Mouse (Mus musculus) layer of hippocampus, postnatal 14 days (tissue): Measurements from ENCODE around the gene Wtip. TPM values are rescaled to one million over a fixed set of nuclear protein-coding genes. Genes with fewer than 3 reads are reported as not detected.
A peak's percentile ranks its signal among the peaks of the same experiment; 100 is the strongest.
"Not testable (repeated sequence)": the region's sequence is repeated elsewhere in the genome, so short reads cannot be mapped to it uniquely, and the experiment has no call there.

Source experiments
- DNase-seq, 2 experiments: peaks; one replicate each; pipeline ENCODE4 v3.0.0; 2021 to 2022; ENCODE audit warnings: low spot score in 2 of 2, mixed read lengths in 1 of 2
- long read RNA-seq, 2 experiments: library from polyadenylated mRNA; stranded (forward); transcript quantifications; one replicate each; pipeline ENCODE4 v2.0.0; 2021
- total RNA-seq, 2 experiments: library from RNA; stranded (reverse); gene quantifications; 2 replicates each; pipeline ENCODE4 v1.2.3; 2021

The Wtip gene
- 10 to 100 TPM; 13.1 to 14.1 TPM for total RNA-seq
- long read RNA-seq, experiment 1, transcript Wtip-201 (8 exons, 1,962 nt): major isoform, 11 of 12 reads
- long read RNA-seq, experiment 1, partial matches to known transcripts: 0 of 12 reads
- long read RNA-seq, experiment 1, other reads (novel, unspliced or antisense): 1 of 12 reads
- long read RNA-seq, experiment 2, transcript Wtip-201 (8 exons, 1,962 nt): major isoform, 12 of 14 reads
- long read RNA-seq, experiment 2, partial matches to known transcripts: 0 of 14 reads
- long read RNA-seq, experiment 2, other reads (novel, unspliced or antisense): 2 of 14 reads

DNA sequence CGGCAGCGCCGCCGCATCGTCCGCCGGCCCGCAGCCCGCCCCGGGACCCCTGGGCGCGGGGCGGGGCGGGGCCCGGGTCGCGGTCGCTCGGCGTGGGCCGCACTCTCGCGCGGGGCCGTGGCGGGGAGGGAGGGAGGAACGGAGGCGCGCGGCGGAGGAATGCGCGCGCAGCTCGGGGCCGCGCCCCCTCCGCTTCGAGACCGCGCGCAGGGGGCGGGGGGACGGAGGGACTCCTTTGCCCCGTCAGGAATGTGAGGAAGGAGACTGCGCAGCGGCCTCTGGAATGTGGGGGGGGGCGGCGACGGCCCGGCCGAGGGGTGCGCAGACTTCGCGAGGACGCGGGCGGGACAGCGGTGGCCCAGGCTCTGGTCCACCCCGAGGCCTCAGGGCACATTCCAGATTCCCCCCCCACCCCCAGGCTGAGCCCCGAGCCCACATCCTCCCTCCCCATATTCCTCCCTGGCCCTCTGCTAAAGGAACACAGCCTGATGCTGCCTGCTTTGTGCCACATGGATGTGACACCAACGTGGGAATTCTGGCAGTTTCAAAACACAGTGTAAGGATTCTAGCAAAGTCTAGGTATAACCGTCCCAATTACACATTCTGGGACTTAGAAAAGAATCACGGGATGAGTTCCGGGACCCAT lies at the start of gene Wtip:
Gene Wtip (minus strand): TSS at position 152 of the 646 bp plus-strand sequence.
- DNase-seq: peak; percentile 51 to 61

- DNase-seq: not testable (repeated sequence)
Measured at GRCm38 (mm10) chr7:34176241-34176640, 43.2 kb upstream of the Wtip start.

DNA sequence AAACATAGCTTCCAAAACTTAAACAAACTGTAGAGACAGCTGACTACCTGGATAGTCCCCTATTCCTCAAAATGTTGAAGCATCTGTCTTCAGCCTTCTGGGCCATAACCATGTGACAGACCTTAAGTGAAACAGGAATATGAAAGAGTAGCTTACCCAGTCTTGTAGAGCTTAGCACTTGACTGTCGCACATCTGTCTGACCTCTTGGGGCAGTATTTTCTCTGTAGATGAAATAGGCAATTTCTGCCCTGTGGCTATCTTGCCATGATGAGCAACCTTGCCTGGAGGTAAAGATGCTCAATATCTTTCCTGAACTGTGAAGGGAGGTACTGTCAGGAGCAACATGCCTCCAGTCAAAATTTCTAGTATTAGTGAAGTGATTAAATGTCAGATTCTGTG lies 39.2 kb upstream of the Wtip start:
- DNase-seq: no peak

GRCm38 (mm10) chr7:34169454-34169853 lies 36.4 kb upstream of the Wtip start, which contains the start of gene Uba2:
TSS of gene Uba2 (minus strand) at chr7:34169599.
- DNase-seq: no peak

- peak; percentile 92 to 93 for DNase-seq
Measured at GRCm38 (mm10) chr7:34168470-34169251, 35.6 kb upstream of the Wtip start.

DNA sequence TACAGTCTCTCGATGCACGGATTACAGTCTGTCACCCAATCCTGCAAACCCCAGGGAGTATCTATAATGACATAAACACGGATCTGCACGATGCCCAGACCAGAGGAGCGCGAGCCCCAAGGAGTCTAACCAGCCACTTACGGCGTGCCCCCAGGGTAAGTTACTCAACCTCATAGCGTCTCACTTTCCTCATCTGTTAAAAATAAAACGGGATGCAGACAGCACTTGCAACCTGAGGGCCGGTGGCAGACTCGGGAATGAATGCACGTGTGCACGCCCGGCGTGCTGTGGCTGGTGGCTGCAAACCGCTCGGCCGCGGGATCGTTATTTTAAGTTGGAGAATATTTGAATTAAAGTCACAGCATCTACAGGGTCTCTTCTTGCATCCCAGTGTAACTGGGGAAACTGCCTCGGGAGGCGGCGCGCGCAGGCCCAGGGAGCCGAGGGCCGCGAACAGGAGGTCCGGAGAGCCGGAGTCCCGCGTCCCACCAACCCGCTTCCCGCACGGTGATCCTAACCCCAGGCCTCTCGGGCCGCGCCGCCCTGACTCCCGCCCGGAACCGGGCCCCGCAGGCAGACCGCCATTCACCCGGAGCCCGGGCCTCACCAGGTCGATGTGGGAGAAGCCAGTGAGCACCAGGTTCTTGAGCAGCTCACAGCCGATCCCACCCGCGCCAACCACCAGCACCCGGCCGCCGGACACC lies 34.9 kb upstream of the Wtip start:
- DNase-seq: peak in 1 of 2 experiments; percentile 45

DNA sequence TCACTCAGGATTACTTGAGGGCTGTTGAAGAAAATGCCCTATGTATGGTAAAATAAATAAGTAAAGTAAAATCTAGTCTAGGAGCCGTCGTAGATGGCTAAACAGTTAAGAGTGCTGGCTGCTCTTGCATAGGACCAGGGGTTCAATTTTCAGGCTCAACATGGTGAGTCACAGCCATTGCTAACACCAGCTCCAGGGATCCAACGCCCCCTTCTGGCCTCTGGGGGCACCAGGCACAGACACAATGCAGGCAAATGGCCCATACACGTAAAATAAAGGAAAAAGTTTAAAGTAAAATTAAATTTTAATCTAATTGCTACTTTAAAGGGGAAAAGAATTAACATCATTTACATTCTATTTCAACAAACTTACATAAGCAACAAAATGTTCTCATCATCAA lies 33.8 kb upstream of the Wtip start:
- DNase-seq: no peak

GRCm38 (mm10) chr7:34165999-34166398 lies 32.9 kb upstream of the Wtip start:
- DNase-seq: no peak

- DNase-seq: no peak
Measured at GRCm38 (mm10) chr7:34164671-34165070, 31.6 kb upstream of the Wtip start.

DNA sequence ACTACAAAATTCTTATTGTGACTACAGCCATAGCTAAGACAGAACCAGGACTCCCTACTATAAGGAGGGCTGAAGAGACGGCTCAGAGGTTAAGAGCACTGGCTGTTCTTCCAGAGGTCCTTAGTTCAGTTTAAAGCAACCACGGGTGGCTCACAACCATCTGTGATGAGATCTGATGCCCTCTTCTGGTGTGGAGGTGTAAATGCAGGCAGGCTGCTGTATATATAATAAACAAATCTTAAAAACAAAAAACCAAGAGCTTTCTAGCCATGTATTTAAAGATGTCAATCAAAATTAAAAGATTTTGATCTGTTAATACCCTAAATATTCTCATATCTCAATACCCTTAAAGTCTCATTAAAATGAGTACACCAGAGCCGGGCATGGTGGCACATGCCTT lies 26.1 kb upstream of the Wtip start:
- no peak for DNase-seq

DNA sequence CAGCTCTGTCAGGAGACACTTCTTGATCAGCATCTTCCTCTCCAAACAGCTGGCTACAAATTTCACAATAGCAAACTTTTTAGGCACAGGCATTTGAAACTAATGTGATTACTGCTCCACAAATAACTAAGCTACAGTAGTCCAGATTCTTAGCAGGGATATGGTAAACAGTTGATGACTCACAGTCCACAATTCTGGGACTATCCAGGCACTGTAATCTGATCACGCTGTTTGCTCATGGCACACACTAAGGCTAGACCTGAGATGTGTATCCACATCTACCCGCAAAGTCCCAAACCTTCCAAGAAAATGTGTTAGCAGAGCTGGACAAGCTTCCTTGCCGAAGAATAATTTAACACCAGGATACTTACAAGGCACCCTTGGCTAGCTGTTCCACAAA lies 24.9 kb upstream of the Wtip start:
- DNase-seq: no peak

DNA sequence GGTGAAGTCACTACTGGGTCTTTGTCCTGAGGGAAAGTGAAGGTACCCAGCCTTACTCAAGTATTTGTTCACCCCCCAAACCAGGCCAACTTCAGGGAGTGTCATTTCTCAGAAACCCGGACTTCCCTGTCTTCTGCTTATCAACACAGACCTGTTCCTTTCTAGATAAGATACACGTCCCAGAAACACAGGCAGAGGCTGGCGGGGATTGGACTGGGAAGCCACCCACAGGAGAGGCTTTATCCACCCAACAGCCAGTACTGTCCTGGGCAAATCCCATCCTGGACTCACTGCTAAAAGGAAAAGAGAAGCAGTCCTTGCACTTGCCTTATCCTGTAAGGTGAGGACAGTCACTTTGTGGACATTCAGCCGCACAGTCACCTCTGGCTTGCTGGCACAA lies 14.1 kb upstream of the Wtip start:
- no peak for DNase-seq

DNA sequence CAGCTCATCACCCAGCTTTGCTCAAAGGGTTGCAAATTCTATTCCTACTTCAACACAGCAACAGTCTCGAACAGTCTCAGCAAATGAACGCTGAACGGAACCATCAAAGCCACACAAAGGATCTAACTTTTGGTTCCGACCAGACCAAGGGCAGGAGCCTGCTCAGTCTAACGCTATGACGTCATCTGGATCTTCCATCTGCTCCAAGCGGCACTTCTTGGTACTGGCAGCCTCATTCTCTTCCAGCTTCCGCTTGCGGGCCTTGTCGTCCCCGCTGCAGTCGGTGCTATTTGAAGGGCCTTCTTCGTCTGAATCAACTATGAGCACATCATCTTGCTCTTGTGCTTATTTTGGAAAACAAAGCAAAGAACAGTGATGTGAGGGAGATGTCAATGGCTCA lies 8.1 kb upstream of the Wtip start:
- peak in 1 of 2 experiments; percentile 12 for DNase-seq

GRCm38 (mm10) chr7:34139493-34139892 lies 6.4 kb upstream of the Wtip start:
- no peak for DNase-seq

DNA sequence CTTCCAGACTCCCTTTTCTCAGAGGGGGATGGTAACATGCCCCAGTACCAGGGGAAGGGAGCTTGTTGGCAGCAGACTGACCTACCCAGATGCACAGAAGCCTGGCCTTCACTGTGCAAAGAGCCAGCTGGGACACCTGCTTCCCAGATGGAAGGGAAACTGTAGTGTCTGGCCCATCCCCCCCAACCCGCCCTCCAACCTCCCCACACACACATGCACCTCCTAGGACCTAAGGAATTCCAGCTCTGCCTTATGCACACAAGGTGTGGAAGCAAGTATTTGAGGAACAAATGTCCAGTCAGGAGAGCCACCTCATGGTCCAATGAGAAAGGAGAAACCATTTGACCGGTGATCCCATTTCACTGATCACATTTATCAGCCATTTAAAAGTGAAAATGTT lies 1.3 kb upstream of the Wtip start:
- DNase-seq: no peak

DNA sequence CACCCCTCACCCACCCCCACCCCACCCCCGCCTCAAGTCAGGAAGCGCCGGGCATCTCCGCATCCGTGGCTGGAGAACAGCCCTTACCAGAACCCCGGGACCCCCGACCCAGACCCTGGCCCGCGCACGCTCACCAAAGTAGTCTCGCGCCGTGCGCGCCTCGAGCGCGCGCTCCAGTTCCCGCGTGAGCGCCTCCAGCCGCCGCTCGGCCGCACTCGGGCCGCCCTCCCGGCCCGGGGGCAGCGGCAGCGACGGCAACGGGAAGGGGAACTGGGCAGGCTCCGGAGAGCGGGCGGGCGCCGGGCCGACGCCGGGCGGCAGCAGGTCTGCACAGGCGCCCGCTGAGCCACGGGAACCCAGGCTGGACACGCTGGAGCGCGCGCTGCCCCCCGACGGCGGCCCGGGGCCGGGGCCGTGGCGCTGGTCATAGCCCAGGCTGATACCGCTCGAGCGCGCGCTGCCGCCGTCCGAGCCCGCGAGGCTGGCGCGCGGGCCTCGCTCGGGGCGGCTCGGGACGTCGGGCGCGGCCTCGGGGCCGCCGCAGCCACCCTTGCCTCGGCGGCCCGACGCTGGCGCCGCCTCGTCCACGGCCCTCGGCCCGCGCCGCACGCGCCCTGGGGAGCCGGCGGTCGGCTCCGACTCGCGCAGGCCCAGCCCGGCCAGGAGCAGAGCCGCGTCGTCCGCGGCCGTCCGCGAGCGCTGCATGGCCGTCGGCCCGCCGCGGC lies 551 bp downstream of the Wtip start:
- DNase-seq: peak in 1 of 2 experiments; percentile 10

- DNase-seq: no peak
Measured at GRCm38 (mm10) chr7:34131959-34132354, 1.1 kb downstream of the Wtip start.

DNA sequence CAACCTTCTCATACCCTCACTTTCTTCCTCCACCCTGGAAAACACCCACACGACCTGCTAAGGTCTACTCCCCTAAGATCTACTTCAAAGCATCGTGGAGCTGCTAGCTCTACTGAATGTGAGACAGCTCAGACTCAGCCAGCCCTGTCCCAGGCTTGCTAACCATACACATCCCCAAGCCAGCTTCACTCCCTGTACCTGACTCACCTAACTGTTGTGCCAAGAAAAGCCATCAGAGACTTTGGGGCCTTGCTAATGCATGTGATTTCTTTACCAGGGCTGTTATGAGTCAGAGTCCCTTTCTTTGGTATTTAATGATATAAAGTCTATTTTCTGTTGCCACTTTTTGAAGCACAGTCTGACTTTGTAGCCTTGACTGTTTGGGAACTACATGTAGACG lies 1.9 kb downstream of the Wtip start:
- DNase-seq: no peak

DNA sequence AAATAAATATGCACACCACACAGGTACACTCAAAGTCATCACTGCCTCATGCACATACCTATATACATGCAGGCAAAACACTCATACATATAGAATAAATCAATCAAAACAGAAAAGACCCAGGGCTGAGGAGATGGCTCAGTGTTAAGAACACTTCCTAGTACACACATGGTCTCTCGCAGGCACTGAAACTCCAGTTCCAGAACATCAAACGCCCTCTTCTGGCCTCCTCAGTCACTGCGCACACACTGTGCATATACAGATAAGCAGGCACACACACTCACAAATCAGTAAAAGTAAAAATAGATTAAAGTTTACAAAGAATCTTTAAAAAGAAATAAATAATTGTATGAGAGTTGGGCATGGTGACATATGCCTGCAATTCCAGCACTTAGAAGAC lies 6.8 kb downstream of the Wtip start:
- DNase-seq: no peak

DNA sequence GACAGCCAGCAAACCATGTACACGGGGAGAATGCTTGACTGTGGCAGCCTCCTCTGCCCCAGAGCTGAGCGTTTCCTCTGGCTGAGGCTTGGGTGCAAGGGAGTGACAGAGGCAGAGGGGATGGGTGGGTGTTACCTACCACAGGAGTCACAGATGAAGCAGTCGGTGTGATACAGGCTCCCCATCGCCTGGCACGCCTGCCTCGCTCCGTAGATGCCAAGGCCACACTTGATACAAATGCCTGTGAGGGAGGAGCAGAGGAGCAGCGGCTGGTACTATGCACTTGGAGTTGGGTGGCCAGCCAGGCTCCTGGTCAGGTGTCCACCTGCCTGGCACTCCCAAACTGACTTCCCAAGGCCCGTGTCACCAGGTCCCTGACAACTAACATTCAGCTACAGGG lies 7.7 kb downstream of the Wtip start:
- no peak for DNase-seq
